Mouse (Mus musculus) gastrocnemius, adult 18-20 months (tissue): ENCODE measurements around the gene Zcchc9. TPM values are rescaled to one million over a fixed set of nuclear protein-coding genes. Genes with fewer than 3 reads are reported as not detected.

Source experiments
- DNase-seq: peaks from one replicate; pipeline ENCODE4 v3.0.0; 2021; ENCODE audit warnings: low spot score
- microRNA-seq: library from miRNA; unstranded; fragments of <30 nt; microRNA quantifications from one replicate; pipeline ENCODE4 v1.2.0, GENCODE M21; 2021
- total RNA-seq, 2 experiments: library from RNA; stranded (reverse); gene quantifications; 2 replicates each; pipeline ENCODE4 v1.2.3; 2021

Zcchc9 gene
- total RNA-seq, 2 experiments from 2014 or later: 11.0 to 12.3 TPM

DNA sequence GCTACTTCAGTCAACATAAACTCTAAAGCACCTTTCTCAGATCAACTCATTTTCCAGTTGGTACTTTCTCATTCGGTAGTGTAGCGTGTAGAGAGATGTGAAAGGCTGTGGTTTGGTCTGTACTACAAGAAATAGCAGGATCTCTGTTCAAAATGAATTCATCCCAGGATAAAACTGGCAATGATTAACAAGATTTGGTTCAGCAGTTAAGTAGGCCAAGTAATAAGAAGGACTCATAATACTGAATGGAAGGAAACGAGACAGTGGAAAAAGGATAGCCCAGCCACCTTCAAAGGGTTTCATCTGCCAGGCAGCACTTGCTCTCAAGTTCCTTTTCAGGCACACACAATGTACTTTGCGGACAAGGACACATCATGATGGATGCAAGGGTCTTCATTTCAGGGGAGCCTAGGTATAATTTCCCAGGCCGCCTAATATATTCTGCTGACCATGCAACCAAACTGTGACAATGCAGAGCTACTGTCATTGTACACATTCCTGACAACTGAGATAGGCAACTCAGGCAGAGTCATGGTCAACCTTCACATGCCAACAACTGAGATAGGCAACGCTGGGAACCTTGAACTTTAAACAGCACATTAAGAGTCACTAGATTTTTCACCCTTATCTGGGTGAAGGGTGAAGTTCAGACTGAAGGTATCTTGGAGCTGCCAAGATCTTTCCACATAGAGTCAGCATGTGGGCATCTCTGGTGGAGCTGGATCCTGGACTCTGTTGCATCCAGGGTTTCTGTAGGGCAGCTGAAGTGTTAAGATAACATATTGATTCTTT, 45.7 kb downstream of the Zcchc9 start:
- no peak for DNase-seq

DNA sequence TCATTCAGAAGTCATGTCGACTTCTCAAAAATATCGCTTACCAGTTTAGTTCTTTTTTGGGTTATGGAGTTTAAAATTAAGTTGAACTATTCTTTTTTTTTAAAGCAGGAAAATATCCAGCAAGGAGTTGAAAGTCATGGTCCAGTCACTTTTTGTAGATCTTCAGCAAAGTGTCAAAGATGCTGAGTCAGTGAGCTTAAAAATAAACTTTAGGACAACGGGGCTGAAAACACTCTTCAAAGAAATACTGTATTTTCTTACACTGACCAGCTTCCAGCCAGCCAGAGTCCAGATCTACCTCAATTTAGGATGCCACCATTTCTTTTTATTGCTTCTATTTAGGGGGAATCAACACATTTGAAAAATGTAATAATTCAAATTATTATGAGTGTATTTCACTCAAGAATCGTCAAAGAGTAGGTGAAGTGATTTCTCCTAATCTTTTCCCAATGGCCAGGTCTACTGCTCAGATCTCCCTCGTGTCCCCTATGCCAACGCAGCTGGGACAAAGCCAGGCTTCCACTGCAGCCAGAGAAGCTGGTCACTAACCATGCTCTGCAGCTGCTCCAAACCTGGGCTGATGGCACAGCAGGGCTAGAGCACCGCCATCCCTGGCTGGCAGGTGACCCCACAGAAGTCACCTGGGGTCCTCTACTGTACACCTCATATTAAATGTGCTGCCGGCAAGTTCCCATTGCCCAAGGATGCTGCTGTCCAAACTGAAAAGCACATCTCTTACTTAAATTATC, 47.0 kb downstream of the Zcchc9 start:
- DNase-seq: no peak

GRCm38 (mm10) chr13:91759791-91760190, 47.7 kb downstream of the Zcchc9 start:
- DNase-seq: no peak

- DNase-seq: no peak
Observed at GRCm38 (mm10) chr13:91758316-91759048, 49.0 kb downstream of the Zcchc9 start.

- no peak for DNase-seq
Observed at GRCm38 (mm10) chr13:91756230-91756629, 51.3 kb downstream of the Zcchc9 start.

DNA sequence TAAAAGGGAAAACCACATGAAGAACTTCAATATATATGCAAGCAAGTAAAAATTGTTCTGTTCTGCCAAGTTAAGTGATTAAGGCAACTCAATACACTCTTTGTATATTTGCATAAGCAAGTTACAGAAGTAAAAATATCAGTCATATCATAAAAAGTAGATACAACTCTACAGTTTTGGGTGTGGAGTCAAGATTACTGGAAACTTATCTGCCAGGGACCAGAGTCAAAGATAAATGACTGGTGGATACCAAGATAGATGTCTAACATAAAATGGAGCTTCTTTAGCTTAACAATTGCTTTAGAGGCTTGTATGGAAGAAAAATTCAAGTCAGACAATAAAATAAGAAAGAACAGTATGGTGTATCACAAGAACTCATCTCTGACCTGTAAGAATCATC, 52.7 kb downstream of the Zcchc9 start:
- DNase-seq: no peak

DNA sequence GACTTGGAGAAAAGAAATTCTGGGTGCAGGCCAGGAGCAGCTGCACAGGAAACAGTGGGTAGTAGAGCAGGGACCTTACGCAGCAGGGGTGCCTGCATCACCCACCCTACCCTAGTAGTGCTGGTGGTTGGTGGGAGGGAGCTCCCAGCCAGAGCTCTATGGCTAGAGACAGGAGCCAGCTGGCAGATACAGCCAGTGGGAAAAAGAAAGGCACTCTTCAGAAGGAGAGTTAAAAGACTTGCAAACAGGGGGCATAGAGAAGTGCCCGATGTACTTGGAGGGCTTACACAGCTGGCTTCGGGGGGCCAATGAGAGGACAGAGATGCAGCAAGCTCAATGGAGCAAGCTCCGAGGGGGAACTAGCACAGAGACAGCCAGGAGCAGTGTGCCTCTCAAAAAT, 53.8 kb downstream of the Zcchc9 start:
- no peak for DNase-seq

GRCm38 (mm10) chr13:91749981-91750380, 57.5 kb downstream of the Zcchc9 start:
- DNase-seq: no peak

DNA sequence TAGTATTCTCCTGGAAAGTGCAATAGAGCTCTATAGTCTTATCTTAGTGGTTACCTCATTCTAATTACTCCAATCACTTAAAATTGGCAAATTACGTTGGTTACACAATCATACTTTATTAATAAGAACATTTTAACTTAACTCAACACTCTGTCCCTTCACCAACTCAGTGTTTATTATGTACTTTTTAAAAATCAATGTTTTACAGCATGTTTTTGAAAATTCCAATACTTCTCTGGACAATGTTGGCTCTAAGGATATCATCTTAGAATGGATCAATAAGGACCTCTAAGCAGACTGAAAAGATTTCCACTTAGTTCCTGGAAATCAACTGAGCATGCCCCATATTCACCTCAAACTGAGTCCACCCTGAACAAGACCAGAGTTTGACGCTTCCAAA, 59.1 kb downstream of the Zcchc9 start:
- DNase-seq: no peak

Small RNA genes within 50 kb of the gene (microRNA-seq; reads per million reads assigned to microRNA genes)
- gene Gm27656: not detected

Other genes with a start within 250 kb of the Zcchc9 start
- not detected for gene Acot12, start 66.2 kb downstream of the Zcchc9 start, total RNA-seq
- gene Ckmt2, start 69.2 kb upstream of the Zcchc9 start, total RNA-seq: 1,000 to 10,000 TPM; 1,267 to 1,509 TPM